20 mouse cellular contexts compared by ENCODE assay signal in the genomic region with DNA sequence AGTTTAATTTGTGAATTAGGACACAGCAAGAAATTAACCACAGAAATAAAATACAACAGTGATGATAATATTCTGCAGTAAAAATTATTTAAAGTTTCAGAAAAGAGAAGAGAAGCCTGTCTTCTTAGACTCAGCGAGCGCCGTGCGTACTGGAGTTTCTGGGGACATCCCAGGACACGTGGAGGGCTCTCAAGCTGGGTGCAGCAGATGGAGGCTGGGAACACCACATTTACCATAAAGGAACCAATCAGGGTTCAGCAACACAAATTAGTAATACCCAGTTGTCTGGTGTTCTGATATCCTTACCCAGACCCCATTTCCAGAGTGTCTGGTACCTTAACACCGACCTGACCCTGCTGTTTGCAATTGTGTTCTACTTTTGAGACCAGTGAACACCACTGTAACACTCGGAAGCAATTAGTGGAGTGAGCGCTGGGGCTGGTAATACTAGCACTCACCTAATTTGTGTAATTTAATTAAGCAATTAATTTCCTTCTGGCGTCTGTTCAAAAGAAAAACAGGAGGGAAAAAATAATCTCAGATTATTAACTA. TPM values are rescaled to one million over a fixed set of nuclear protein-coding genes. Genes with fewer than 3 reads are reported as not detected.
A peak's percentile ranks its signal among the peaks of the same experiment; 100 is the strongest.
DNase-seq lines count a peak whose midpoint lies in the region; ATAC-seq and TF ChIP-seq lines count a peak whose summit lies in the region.
"Had no signal": no experiment of that assay in that cellular context is flagged by ENCODE, and none has a peak within 500 bp of the region (broad histone marks: within the 10 kb centered on the region; RNA-seq: fewer than 3 reads in every experiment).

No protein-coding gene starts in this region.

- no peaks in the 10 kb centered on the region for H3K36me3 ChIP-seq in heart, embryonic 14.5 days (ENCODE audit: control insufficient read depth, insufficient read depth, low read length)
- H3K36me3 ChIP-seq in heart, adult 2 months (ENCODE audit: control insufficient read depth, insufficient read depth, low read length), result no peaks in the 10 kb centered on the region
- no peaks in the 10 kb centered on the region for H3K36me3 ChIP-seq in forebrain, embryonic 15.5 days
- no peaks in the 10 kb centered on the region for H3K36me3 ChIP-seq in limb, embryonic 11.5 days (ENCODE audit: control insufficient read depth, insufficient read depth, low read length)
- H3K36me3 ChIP-seq: G1E; midbrain, embryonic 12.5 days had no signal

- WGBS in heart, embryonic 14.5 days, result 88% methylated on average over 9 of the region's 9 CpGs
- WGBS in heart, adult 2 months, result 92% methylated on average over 9 of the region's 9 CpGs
- WGBS in forebrain, embryonic 15.5 days, result 46% methylated on average over 9 of the region's 9 CpGs
- WGBS in limb, embryonic 11.5 days, result 49% methylated on average over 9 of the region's 9 CpGs

- peaks cover 0 to 7% of the 10 kb centered on the region in 2 experiments; a peak in 2 of 4 replicates for H3K4me1 ChIP-seq in heart, embryonic 14.5 days (ENCODE audit: control insufficient read depth in 2 of 2, insufficient read depth in 2 of 2, low read length in 2 of 2)
- H3K4me1 ChIP-seq in heart, adult 2 months (ENCODE audit: control insufficient read depth, insufficient read depth, low read length), result no peaks in the 10 kb centered on the region
- peaks cover 10% of the 10 kb centered on the region for H3K4me1 ChIP-seq in forebrain, embryonic 15.5 days
- peaks cover 7% of the 10 kb centered on the region; the same call in 1 of the 2 replicates for H3K4me1 ChIP-seq in limb, embryonic 11.5 days (ENCODE audit: control insufficient read depth, insufficient read depth, low read length)

- H3K27me3 ChIP-seq in heart, embryonic 14.5 days (ENCODE audit: control insufficient read depth, insufficient read depth, low read length), result no peaks in the 10 kb centered on the region
- H3K27me3 ChIP-seq in heart, adult 2 months (ENCODE audit: control insufficient read depth, insufficient read depth, low read length), result no peaks in the 10 kb centered on the region
- 0 out of 2 replicates have a peak, but pooled peaks cover 2% of the 10 kb centered on the region for H3K27me3 ChIP-seq in forebrain, embryonic 15.5 days
- H3K27me3 ChIP-seq in limb, embryonic 11.5 days (ENCODE audit: control insufficient read depth, insufficient read depth, low read length), result no peaks in the 10 kb centered on the region

- peak overlapping the region; percentile 35; the same call in 1 of the 2 replicates for H3K4me2 ChIP-seq in heart, embryonic 14.5 days (ENCODE audit: low read length)
- no peak overlapping the region for H3K4me2 ChIP-seq in forebrain, embryonic 15.5 days (replicated peaks)
- H3K4me2 ChIP-seq in limb, embryonic 11.5 days (ENCODE audit: low read depth, severe bottlenecking), result no peak overlapping the region
- H3K4me2 ChIP-seq: midbrain, embryonic 12.5 days had no signal

- no peak for DNase-seq in heart, adult 2 months
- peak; percentile 27 for DNase-seq in MN1 (ENCODE audit: low spot score)
- DNase-seq in limb, embryonic 11.5 days (ENCODE audit: low spot score), result no peak
- no peak for DNase-seq in gastrocnemius, postnatal 25 days
- DNase-seq: adrenal gland, postnatal 25 days; cerebellum, adult 11-12 months; cerebellum, postnatal 25 days; gastrocnemius, postnatal 10 days; kidney, adult 18-20 months; liver; right cerebral cortex, adult 18-20 months; thymus, postnatal 25 days had no signal

- no peak overlapping the region for H3K27ac ChIP-seq in heart, embryonic 14.5 days (replicated peaks in 1 of 2; ENCODE audit: control insufficient read depth in 1 of 2, insufficient read depth in 1 of 2, low read depth in 2 of 2, low read length in 2 of 2)
- H3K27ac ChIP-seq in heart, adult 2 months, result no peak overlapping the region
- H3K27ac ChIP-seq in forebrain, embryonic 15.5 days (replicated peaks), result no peak overlapping the region
- H3K27ac ChIP-seq in limb, embryonic 11.5 days (replicated peaks; ENCODE audit: low read depth, low read length), result no peak overlapping the region
- H3K27ac ChIP-seq: kidney, postnatal 0 days; midbrain, embryonic 12.5 days had no signal

- no peaks in the 10 kb centered on the region for H3K79me2 ChIP-seq in heart, adult 2 months (replicated peaks; ENCODE audit: control insufficient read depth, insufficient read depth, low read length)

- TF ChIP-seq EP300 in heart, adult 2 months (IDR thresholded peaks at IDR 0.05; ENCODE audit: insufficient read depth, low read depth, low read length), result no peak

- H3K9me3 ChIP-seq in heart, embryonic 14.5 days (ENCODE audit: control insufficient read depth, low read length), result no peaks in the 10 kb centered on the region
- no peaks in the 10 kb centered on the region for H3K9me3 ChIP-seq in forebrain, embryonic 15.5 days
- no peaks in the 10 kb centered on the region for H3K9me3 ChIP-seq in limb, embryonic 11.5 days (ENCODE audit: control insufficient read depth, low read length)
- H3K9me3 ChIP-seq: midbrain, embryonic 12.5 days had no signal

- no peak overlapping the region for H3K9ac ChIP-seq in heart, embryonic 14.5 days (ENCODE audit: low read length)
- no peak overlapping the region for H3K9ac ChIP-seq in heart, adult 2 months (ENCODE audit: low read depth, low read length)
- H3K9ac ChIP-seq in forebrain, embryonic 15.5 days (replicated peaks), result no peak overlapping the region
- no peak overlapping the region for H3K9ac ChIP-seq in limb, embryonic 11.5 days (ENCODE audit: low read length)
- H3K9ac ChIP-seq: midbrain, embryonic 12.5 days had no signal

- ATAC-seq in heart, embryonic 14.5 days (ENCODE audit: insufficient number of reproducible peaks, insufficient read depth, low FRiP score, low read depth), result no peak
- ATAC-seq in forebrain, embryonic 15.5 days (replicated peaks), result peak; percentile 76
- ATAC-seq in limb, embryonic 11.5 days (ENCODE audit: insufficient number of reproducible peaks, low FRiP score, low TSS enrichment, low read depth), result peak; percentile 47; the same call in 1 of the 2 replicates
- no peak for ATAC-seq in activated CD4-positive, CD25-positive, alpha-beta regulatory T cell, adult 4 months
- ATAC-seq: lung, postnatal 0 days had no signal

- intact Hi-C loops in heart, adult 2 months (cut with DNase I), result no loop called here

- no peak for TF ChIP-seq POLR2A in heart, adult 2 months (IDR thresholded peaks at IDR 0.05; ENCODE audit: insufficient read depth, low read depth, low read length)

- no peak overlapping the region for H3K4me3 ChIP-seq in heart, embryonic 14.5 days (ENCODE audit: control insufficient read depth in 1 of 2, insufficient read depth in 1 of 2, low read depth in 1 of 2, low read length in 2 of 2)
- H3K4me3 ChIP-seq in heart, adult 2 months, result no peak overlapping the region
- H3K4me3 ChIP-seq in forebrain, embryonic 15.5 days, result no peak overlapping the region
- H3K4me3 ChIP-seq in limb, embryonic 11.5 days (ENCODE audit: low read depth, low read length), result no peak overlapping the region
- H3K4me3 ChIP-seq: midbrain, embryonic 12.5 days had no signal

- no peak for TF ChIP-seq CTCF in heart, adult 2 months (IDR thresholded peaks at IDR 0.05)

RNA-seq across cellular contexts. Expression of gene Ddah1, which starts 14.9 kb away (rescaled TPM):
- 23.9 and 28.9 TPM in 2 replicates for polyA plus RNA-seq in heart, embryonic 14.5 days (2014; fragmentation: Nextera tagmentation; extraction: Ambion mirVana)
- total RNA-seq in heart, adult 2 months (2021), result 1 to 10 TPM; 5.4 to 5.9 TPM
- 4.5 and 15.8 TPM in 2 replicates for polyA plus RNA-seq in heart, adult 2 months (2012; rRNA removed)
- 162 and 170 TPM in 2 replicates for polyA plus RNA-seq in forebrain, embryonic 15.5 days (2015; fragmentation: Nextera tagmentation; extraction: Ambion mirVana)
- 14.0 and 15.6 TPM in 2 replicates for polyA plus RNA-seq in limb, embryonic 11.5 days (2014; fragmentation: Nextera tagmentation; extraction: Ambion mirVana)
- polyA plus RNA-seq in activated CD4-positive, CD25-positive, alpha-beta regulatory T cell, adult 4 months (2017; shearing (Covaris generic)), result not detected
- total RNA-seq in gastrocnemius, postnatal 25 days (2021), result 1 to 10 TPM; 4.8 to 5.7 TPM
- total RNA-seq: megakaryocyte progenitor cell, adult 5-6 weeks had no signal
- polyA plus RNA-seq: G1E had no signal

Comparison
In these comparisons a context has a peak if more than half of its experiments do, and no peak if none do; other contexts are left out.
1. ATAC-seq: peak in forebrain, embryonic 15.5 days (single experiment) and limb, embryonic 11.5 days (single experiment); none in heart, embryonic 14.5 days (single experiment) and activated CD4-positive, CD25-positive, alpha-beta regulatory T cell, adult 4 months (single experiment).